Mouse (Mus musculus) lung, postnatal 25 days (tissue): ENCODE measurements at regions not wholly inside any gene's neighbourhood (a gene's known extent, or its start where the extent isn't known, plus 50 kb on each side); places are given as distances from the start of the nearest gene placed in this dataset.
"Not testable (repeated sequence)": the region's sequence is repeated elsewhere in the genome, so short reads cannot be mapped to it uniquely, and the experiment has no call there.

Experiments used
- DNase-seq: peaks from one replicate; pipeline ENCODE4 v3.0.0; 2022; ENCODE audit warnings: low spot score

GRCm38 (mm10) chr12:114583371-114583770 lies 1039.7 kb downstream of the Adam6a start:
- DNase-seq = no peak

GRCm38 (mm10) chr12:114587227-114587626 lies 1043.5 kb downstream of the Adam6a start:
- DNase-seq = peak; percentile 12

GRCm38 (mm10) chr12:114597672-114598071 lies 1054.0 kb downstream of the Adam6a start:
- no peak for DNase-seq

- DNase-seq = no peak
Measured at GRCm38 (mm10) chr12:114609171-114609570, 1065.5 kb downstream of the Adam6a start.

- DNase-seq = no peak
Measured at GRCm38 (mm10) chr12:114612108-114612507, 1068.4 kb downstream of the Adam6a start.

GRCm38 (mm10) chr12:114615179-114615578 lies 1071.5 kb downstream of the Adam6a start:
- DNase-seq = no peak

GRCm38 (mm10) chr12:114615712-114616111 lies 1072.0 kb downstream of the Adam6a start:
- no peak for DNase-seq

- DNase-seq = no peak
Measured at GRCm38 (mm10) chr12:114641089-114641488, 1097.4 kb downstream of the Adam6a start.

- no peak for DNase-seq
Measured at GRCm38 (mm10) chr12:114646372-114646771, 1102.7 kb downstream of the Adam6a start.

GRCm38 (mm10) chr12:114650432-114651101 lies 1106.9 kb downstream of the Adam6a start:
- DNase-seq = not testable (repeated sequence)

GRCm38 (mm10) chr12:114657134-114657533 lies 1113.4 kb downstream of the Adam6a start:
- not testable (repeated sequence) for DNase-seq
